Mouse (Mus musculus): Measurements from ENCODE around the gene Dok5.

Gene Dok5

DNA sequence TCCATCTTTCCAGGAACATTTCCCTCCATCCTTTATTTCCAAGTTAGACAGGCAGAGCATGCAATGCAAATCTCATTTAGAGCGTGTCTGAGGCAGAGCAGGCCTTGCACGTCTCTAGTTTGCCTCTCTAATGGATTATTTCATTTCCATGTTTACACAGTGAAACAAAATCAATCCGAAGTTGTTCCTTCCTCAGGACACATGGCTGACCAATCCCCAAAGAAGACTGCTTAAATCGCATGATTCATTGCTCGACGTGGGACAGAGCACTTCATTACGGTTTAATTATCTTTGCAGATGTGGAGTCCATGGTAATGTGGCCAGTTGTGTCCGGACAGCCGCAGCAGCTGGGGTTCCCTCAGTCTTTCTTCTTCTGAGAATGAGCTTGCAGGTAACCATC, 194.6 kb downstream of the Dok5 start:
- no peak for DNase-seq (ENCODE audit: low read depth in 1 of 2, low spot score in 2 of 2)

All from monocyte, adult 2 months (primary cell).